Mouse (Mus musculus): ENCODE data around the gene Synm.

- TF ChIP-seq GATA1 (IDR thresholded peaks at IDR 0.05; ENCODE audit: low read length) (no peak), TAL1 (IDR thresholded peaks at IDR 0.05; ENCODE audit: low read length) (no peak)
These were observed 18.7 kb downstream of the Synm start for GRCm38 (mm10) chr7:67740796-67741195.
